Mouse (Mus musculus): ENCODE data around the gene Ssbp3.

Gene Ssbp3

DNA sequence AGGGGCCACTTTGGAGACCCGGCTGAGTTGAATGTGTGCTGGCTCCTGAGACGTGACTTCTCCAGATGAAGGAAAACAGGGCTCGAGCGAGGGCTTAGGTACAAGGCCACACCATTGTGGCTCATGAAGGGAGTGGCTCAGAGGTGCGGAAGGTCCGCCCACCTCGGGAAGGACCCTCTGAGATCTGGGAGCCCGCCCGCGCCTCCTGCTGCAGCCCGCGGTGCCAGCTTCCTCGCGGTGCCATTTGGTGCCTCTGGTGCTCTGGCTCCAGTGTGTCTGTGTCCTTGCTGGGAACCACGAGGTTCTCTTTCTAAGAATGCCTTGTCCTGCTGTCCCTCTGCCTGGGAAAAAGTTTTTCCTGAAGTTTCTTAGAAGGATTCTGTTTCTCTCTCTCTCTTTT is 187.4 kb downstream of the Ssbp3 start:
- no peak for DNase-seq (ENCODE audit: low spot score)

DNA sequence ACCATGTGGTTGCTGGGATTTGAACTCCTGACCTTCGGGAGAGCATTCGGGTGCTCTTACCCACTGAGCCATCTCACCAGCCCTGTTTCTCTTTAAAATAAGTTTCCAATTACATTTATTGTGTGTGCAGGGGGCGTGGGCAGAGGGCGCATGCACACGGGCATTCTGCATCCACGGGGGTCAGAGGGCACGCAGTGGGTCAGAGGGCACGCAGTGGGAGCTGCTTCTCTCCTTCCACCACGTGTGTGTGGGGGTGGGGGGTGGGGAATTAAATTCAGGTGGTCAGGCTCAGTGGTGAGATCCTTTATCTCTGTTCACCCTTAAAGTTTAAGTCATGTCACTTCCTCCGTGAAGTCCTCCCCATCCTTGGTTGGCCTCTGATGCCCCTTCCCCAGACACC is 187.9 kb downstream of the Ssbp3 start:
- no peak for DNase-seq (ENCODE audit: low spot score)

DNA sequence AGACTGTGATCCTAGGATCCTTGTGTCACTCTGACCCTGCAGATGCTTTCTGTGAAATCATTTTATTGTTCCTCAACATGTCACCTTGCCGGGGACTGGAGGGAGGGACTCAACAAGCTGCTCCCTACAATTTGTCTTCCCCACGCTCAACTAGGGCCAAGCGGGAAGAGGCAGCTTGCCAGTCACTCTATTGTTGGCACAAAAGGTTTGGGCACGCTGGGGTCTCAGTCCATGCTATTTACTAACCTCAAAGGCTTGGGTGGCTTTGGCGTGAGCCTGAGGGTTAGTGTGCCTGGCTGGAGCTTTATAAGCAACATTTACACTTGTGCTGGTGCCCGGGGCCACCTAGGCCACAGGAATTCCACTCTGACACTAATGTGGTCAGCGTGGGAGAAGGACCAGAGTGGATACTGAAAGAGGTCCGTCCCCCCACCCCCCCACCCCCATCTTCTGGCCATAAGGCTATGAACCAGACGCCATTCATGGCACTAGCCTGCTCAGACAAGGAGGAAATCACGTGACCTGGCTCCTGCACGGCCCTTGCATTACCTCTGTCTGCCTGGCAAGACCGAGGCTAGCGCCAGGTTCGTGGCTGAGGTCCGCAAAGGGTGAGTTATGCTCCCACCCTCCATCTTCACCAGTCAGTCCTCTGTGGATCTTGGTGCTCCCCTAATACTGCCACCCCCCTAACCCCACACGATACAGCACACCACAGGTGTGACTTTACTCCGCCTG is 188.5 kb downstream of the Ssbp3 start:
- no peak for DNase-seq (ENCODE audit: low spot score)
